Comparison of ENCODE assay signal across 18 mouse cellular contexts in genomic region chr14:57615828-57616227, GRCm38 (mm10). TPM values are rescaled to one million over a fixed set of nuclear protein-coding genes. Genes with fewer than 3 reads are reported as not detected.
DNase-seq lines count a peak whose midpoint lies in the region; ATAC-seq and TF ChIP-seq lines count a peak whose summit lies in the region.
"Had no signal": no experiment of that assay in that cellular context is flagged by ENCODE, and none has a peak within 500 bp of the region (broad histone marks: within the 10 kb centered on the region; RNA-seq: fewer than 3 reads in every experiment).

No protein-coding gene starts in this region.

- TF ChIP-seq CTCF in lung, postnatal 0 days (IDR thresholded peaks at IDR 0.05): no peak

- 80% methylated on average over 6 of the region's 6 CpGs for WGBS in liver, embryonic 16.5 days (ENCODE audit: insufficient replicate concordance)
- WGBS in liver, embryonic 11.5 days: 89% methylated on average over 6 of the region's 6 CpGs
- 61% methylated on average over 6 of the region's 6 CpGs for WGBS in lung, postnatal 0 days
- WGBS in forebrain, embryonic 14.5 days: 61% methylated on average over 6 of the region's 6 CpGs
- 90% methylated on average over 6 of the region's 6 CpGs for WGBS in heart, embryonic 11.5 days (ENCODE audit: insufficient replicate concordance)

- DNase-seq in liver, embryonic 11.5 days (ENCODE audit: low spot score): no peak
- DNase-seq in lung, postnatal 0 days (ENCODE audit: low spot score): peak; percentile 18
- no peak for DNase-seq in lung, postnatal 36 days
- no peak for DNase-seq in forebrain, embryonic 14.5 days (ENCODE audit: low spot score)
- DNase-seq: adrenal gland, postnatal 10 days; cerebellum, adult 11-12 months; cerebellum, adult 9-10 months; cerebellum, postnatal 25 days; heart, adult 18-20 months; heart, postnatal 14 days had no signal

- H3K36me3 ChIP-seq in liver, embryonic 16.5 days (ENCODE audit: control insufficient read depth, insufficient read depth): no peaks in the 10 kb centered on the region
- peaks cover 4% of the 10 kb centered on the region; the same call in 1 of the 2 replicates for H3K36me3 ChIP-seq in liver, embryonic 11.5 days (ENCODE audit: control insufficient read depth, insufficient read depth, low read length)
- no peaks in the 10 kb centered on the region for H3K36me3 ChIP-seq in lung, postnatal 0 days (ENCODE audit: insufficient read depth, low read length)
- 0 out of 2 replicates have a peak, but pooled peaks cover 2% of the 10 kb centered on the region for H3K36me3 ChIP-seq in forebrain, embryonic 14.5 days (ENCODE audit: control insufficient read depth, insufficient read depth, low read length)
- no peaks in the 10 kb centered on the region for H3K36me3 ChIP-seq in heart, embryonic 11.5 days (ENCODE audit: control insufficient read depth, insufficient read depth, low read length)
- H3K36me3 ChIP-seq: hindbrain, embryonic 13.5 days had no signal

- H3K27me3 ChIP-seq in liver, embryonic 16.5 days (ENCODE audit: control insufficient read depth, insufficient read depth, low read depth, low read length): no peaks in the 10 kb centered on the region
- H3K27me3 ChIP-seq in liver, embryonic 11.5 days (replicated peaks; ENCODE audit: control insufficient read depth, insufficient read depth, low read length): no peaks in the 10 kb centered on the region
- no peaks in the 10 kb centered on the region for H3K27me3 ChIP-seq in lung, postnatal 0 days (replicated peaks; ENCODE audit: insufficient read depth, low read length)
- H3K27me3 ChIP-seq in forebrain, embryonic 14.5 days (replicated peaks; ENCODE audit: control insufficient read depth, insufficient read depth, low read length): no peaks in the 10 kb centered on the region
- H3K27me3 ChIP-seq in heart, embryonic 11.5 days (ENCODE audit: control insufficient read depth, insufficient read depth, low read length): no peaks in the 10 kb centered on the region
- H3K27me3 ChIP-seq: embryonic facial prominence, embryonic 12.5 days; heart, embryonic 15.5 days; hindbrain, embryonic 13.5 days had no signal

- peak; percentile 32; the same call in 1 of the 2 replicates for ATAC-seq in liver, embryonic 16.5 days (ENCODE audit: low read depth)
- no peak for ATAC-seq in liver, embryonic 11.5 days (replicated peaks; ENCODE audit: low FRiP score)
- 0 out of 2 replicates have a peak, but pooled peaks have one; percentile 32 for ATAC-seq in lung, postnatal 0 days
- ATAC-seq in inflammation-experienced regulatory T-cells, adult 6 months: peak; percentile 6
- no peak for ATAC-seq in forebrain, embryonic 14.5 days
- no peak for ATAC-seq in heart, embryonic 11.5 days (replicated peaks; ENCODE audit: insufficient number of reproducible peaks, low FRiP score, low TSS enrichment)
- ATAC-seq: forebrain, embryonic 16.5 days had no signal

- H3K4me2 ChIP-seq in liver, embryonic 16.5 days (ENCODE audit: low read depth, low read length): no peak overlapping the region
- no peak overlapping the region for H3K4me2 ChIP-seq in liver, embryonic 11.5 days
- no peak overlapping the region for H3K4me2 ChIP-seq in lung, postnatal 0 days (replicated peaks; ENCODE audit: low read depth, low read length)
- H3K4me2 ChIP-seq in forebrain, embryonic 14.5 days (ENCODE audit: low read length): no peak overlapping the region
- H3K4me2 ChIP-seq in heart, embryonic 11.5 days: no peak overlapping the region
- H3K4me2 ChIP-seq: embryonic facial prominence, embryonic 12.5 days; heart, embryonic 15.5 days; hindbrain, embryonic 13.5 days had no signal

- H3K4me3 ChIP-seq in liver, embryonic 16.5 days (ENCODE audit: low read depth, low read length): no peak overlapping the region
- no peak overlapping the region for H3K4me3 ChIP-seq in liver, embryonic 11.5 days (ENCODE audit: low read depth, low read length)
- no peak overlapping the region for H3K4me3 ChIP-seq in lung, postnatal 0 days (ENCODE audit: low read depth, low read length)
- no peak overlapping the region for H3K4me3 ChIP-seq in forebrain, embryonic 14.5 days (ENCODE audit: low read depth, low read length)
- H3K4me3 ChIP-seq in heart, embryonic 11.5 days (ENCODE audit: low read depth, low read length): no peak overlapping the region
- H3K4me3 ChIP-seq: embryonic facial prominence, embryonic 12.5 days; heart, embryonic 10.5 days; heart, embryonic 15.5 days; hindbrain, embryonic 13.5 days had no signal

- H3K9me3 ChIP-seq in liver, embryonic 16.5 days (replicated peaks; ENCODE audit: control insufficient read depth, low read length): no peaks in the 10 kb centered on the region
- H3K9me3 ChIP-seq in liver, embryonic 11.5 days (ENCODE audit: control insufficient read depth, low read length): no peaks in the 10 kb centered on the region
- no peaks in the 10 kb centered on the region for H3K9me3 ChIP-seq in lung, postnatal 0 days (ENCODE audit: low read length)
- H3K9me3 ChIP-seq in forebrain, embryonic 14.5 days (replicated peaks; ENCODE audit: control insufficient read depth, low read length): no peaks in the 10 kb centered on the region
- no peaks in the 10 kb centered on the region for H3K9me3 ChIP-seq in heart, embryonic 11.5 days (replicated peaks; ENCODE audit: control insufficient read depth, low read length)
- H3K9me3 ChIP-seq: embryonic facial prominence, embryonic 12.5 days; heart, embryonic 10.5 days; heart, embryonic 15.5 days; hindbrain, embryonic 13.5 days had no signal

- H3K27ac ChIP-seq in liver, embryonic 16.5 days (ENCODE audit: low read length): no peak overlapping the region
- H3K27ac ChIP-seq in liver, embryonic 11.5 days (ENCODE audit: low read depth, low read length): no peak overlapping the region
- H3K27ac ChIP-seq in lung, postnatal 0 days (ENCODE audit: low read length): peak overlapping the region; percentile 28; the same call in 1 of the 2 replicates
- H3K27ac ChIP-seq in forebrain, embryonic 14.5 days (ENCODE audit: low read depth, low read length): no peak overlapping the region
- no peak overlapping the region for H3K27ac ChIP-seq in heart, embryonic 11.5 days (ENCODE audit: low read depth, low read length)
- H3K27ac ChIP-seq: embryonic facial prominence, embryonic 12.5 days; heart, embryonic 10.5 days; heart, embryonic 15.5 days; hindbrain, embryonic 13.5 days had no signal

- TF ChIP-seq EP300 in lung, postnatal 0 days (IDR thresholded peaks at IDR 0.05): no peak

- no peak overlapping the region for H3K9ac ChIP-seq in liver, embryonic 16.5 days (ENCODE audit: low read depth, low read length)
- no peak overlapping the region for H3K9ac ChIP-seq in liver, embryonic 11.5 days (ENCODE audit: low read depth, low read length)
- H3K9ac ChIP-seq in lung, postnatal 0 days (replicated peaks; ENCODE audit: low read depth): no peak overlapping the region
- H3K9ac ChIP-seq in forebrain, embryonic 14.5 days (ENCODE audit: low read length): no peak overlapping the region
- H3K9ac ChIP-seq in heart, embryonic 11.5 days (ENCODE audit: low read depth, low read length): no peak overlapping the region
- H3K9ac ChIP-seq: embryonic facial prominence, embryonic 12.5 days; heart, embryonic 15.5 days; hindbrain, embryonic 13.5 days had no signal

- H3K4me1 ChIP-seq in liver, embryonic 16.5 days (ENCODE audit: control insufficient read depth, low read depth, low read length): no peaks in the 10 kb centered on the region
- H3K4me1 ChIP-seq in liver, embryonic 11.5 days (replicated peaks; ENCODE audit: control insufficient read depth, insufficient read depth, low read length): no peaks in the 10 kb centered on the region
- no peaks in the 10 kb centered on the region for H3K4me1 ChIP-seq in lung, postnatal 0 days (ENCODE audit: insufficient read depth, low read depth, low read length)
- H3K4me1 ChIP-seq in forebrain, embryonic 14.5 days (ENCODE audit: control insufficient read depth, insufficient read depth, low read length): peaks cover 12% of the 10 kb centered on the region
- no peaks in the 10 kb centered on the region for H3K4me1 ChIP-seq in heart, embryonic 11.5 days (ENCODE audit: control insufficient read depth, insufficient read depth, low read length)
- H3K4me1 ChIP-seq: heart, embryonic 10.5 days had no signal

RNA-seq across cellular contexts. Expression of gene Eef1akmt1, which starts 44.4 kb away (rescaled TPM):
- 23.9 and 26.4 TPM in 2 replicates for polyA plus RNA-seq in liver, embryonic 16.5 days (2015; fragmentation: Nextera tagmentation; extraction: Ambion mirVana)
- 80.6 and 92.7 TPM in 2 replicates for polyA plus RNA-seq in liver, embryonic 11.5 days (2014; fragmentation: Nextera tagmentation; extraction: Ambion mirVana)
- 64.1 and 69.9 TPM in 2 replicates for polyA plus RNA-seq in lung, postnatal 0 days (2015; fragmentation: Nextera tagmentation; extraction: Ambion mirVana)
- polyA plus RNA-seq in inflammation-experienced regulatory T-cells, adult 6 months (2017; shearing (Covaris generic)): 100 to 1,000 TPM in 2 of 3 experiments, 10 to 100 TPM in 1; 90.1 to 134 (median 126) TPM
- polyA plus RNA-seq in forebrain, embryonic 14.5 days (2014; fragmentation: Nextera tagmentation; extraction: Ambion mirVana): 116 and 132 TPM in 2 replicates
- polyA plus RNA-seq in heart, embryonic 11.5 days (2014; fragmentation: Nextera tagmentation; extraction: Ambion mirVana): 61.2 and 71.6 TPM in 2 replicates

RNA-seq across cellular contexts. Expression of gene Xpo4, which starts 49.4 kb away (rescaled TPM):
- 9.7 and 10.9 TPM in 2 replicates for polyA plus RNA-seq in liver, embryonic 16.5 days (2015; fragmentation: Nextera tagmentation; extraction: Ambion mirVana)
- 40.0 and 44.4 TPM in 2 replicates for polyA plus RNA-seq in liver, embryonic 11.5 days (2014; fragmentation: Nextera tagmentation; extraction: Ambion mirVana)
- polyA plus RNA-seq in lung, postnatal 0 days (2015; fragmentation: Nextera tagmentation; extraction: Ambion mirVana): 6.4 and 7.0 TPM in 2 replicates
- polyA plus RNA-seq in inflammation-experienced regulatory T-cells, adult 6 months (2017; shearing (Covaris generic)): 10 to 100 TPM; 24.6 to 32.2 (median 29.7) TPM
- 13.7 and 16.1 TPM in 2 replicates for polyA plus RNA-seq in forebrain, embryonic 14.5 days (2014; fragmentation: Nextera tagmentation; extraction: Ambion mirVana)
- 21.8 and 23.7 TPM in 2 replicates for polyA plus RNA-seq in heart, embryonic 11.5 days (2014; fragmentation: Nextera tagmentation; extraction: Ambion mirVana)

Comparison
In these comparisons a context has a peak if more than half of its experiments do, and no peak if none do; other contexts are left out.
1. ATAC-seq: peak in liver, embryonic 16.5 days (single experiment), lung, postnatal 0 days (single experiment) and inflammation-experienced regulatory T-cells, adult 6 months (single experiment); none in liver, embryonic 11.5 days (single experiment), forebrain, embryonic 14.5 days (single experiment) and heart, embryonic 11.5 days (single experiment).